17 mouse cellular contexts compared by ENCODE assay signal in the genomic region with DNA sequence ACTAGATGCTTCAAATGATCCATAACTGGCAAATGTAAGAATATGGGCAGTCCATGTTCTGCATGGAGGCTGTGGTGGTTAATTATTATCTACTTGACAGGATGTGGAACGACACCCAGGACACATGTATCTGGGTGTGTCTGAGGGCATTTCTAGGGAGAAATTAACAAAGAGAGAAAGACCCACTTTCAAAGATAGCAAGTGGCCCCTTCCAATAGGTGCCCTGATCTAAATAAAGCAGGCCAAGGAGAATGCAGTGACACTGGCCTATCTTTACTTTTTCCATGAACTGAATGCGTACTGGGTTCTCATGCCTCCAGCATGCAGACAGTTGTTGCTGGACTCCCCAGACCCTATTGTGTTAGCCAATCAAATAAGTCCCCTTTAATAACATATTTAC.
"Had no signal": no experiment of that assay in that cellular context is flagged by ENCODE, and none has a peak within 500 bp of the region (broad histone marks: within the 10 kb centered on the region; RNA-seq: fewer than 3 reads in every experiment).

No protein-coding gene starts in this region.

- H3K27me3 ChIP-seq: kidney, embryonic 15.5 days; limb, embryonic 12.5 days; liver, embryonic 15.5 days; midbrain, embryonic 13.5 days; neural tube, embryonic 15.5 days had no signal

- H3K4me1 ChIP-seq: kidney, embryonic 15.5 days; limb, embryonic 12.5 days; midbrain, embryonic 13.5 days had no signal

- H3K9me3 ChIP-seq: kidney, embryonic 15.5 days; limb, embryonic 12.5 days; liver, embryonic 15.5 days; megakaryocyte, embryonic 14.5 days; midbrain, embryonic 13.5 days; neural tube, embryonic 15.5 days had no signal

- H3K27ac ChIP-seq: kidney, embryonic 15.5 days; limb, embryonic 12.5 days; liver, embryonic 15.5 days; midbrain, embryonic 13.5 days; neural tube, embryonic 15.5 days had no signal

- H3K4me3 ChIP-seq: kidney, embryonic 15.5 days; limb, embryonic 12.5 days; liver, embryonic 15.5 days; megakaryocyte, embryonic 14.5 days; midbrain, embryonic 13.5 days; myocyte; neural tube, embryonic 15.5 days had no signal

- H3K9ac ChIP-seq: kidney, embryonic 15.5 days; limb, embryonic 12.5 days; liver, embryonic 15.5 days; lung, embryonic 14.5 days; midbrain, embryonic 13.5 days; neural tube, embryonic 15.5 days had no signal

- DNase-seq: kidney, postnatal 14 days; lung, embryonic 14.5 days; lung, postnatal 10 days; lung, postnatal 4 days; retina, postnatal 1 day; right cerebral cortex, postnatal 4 days; spleen, adult 18-20 months; thymus, adult 2 months; thymus, postnatal 25 days had no signal

- ATAC-seq: intestine, postnatal 0 days; midbrain, embryonic 13.5 days had no signal

- H3K36me3 ChIP-seq: neural tube, embryonic 15.5 days had no signal
